Mouse (Mus musculus) forebrain, embryonic 11.5 days (tissue): ENCODE results near the gene Lrrfip2. TPM values are rescaled to one million over a fixed set of nuclear protein-coding genes. Genes with fewer than 3 reads are reported as not detected.

Experiments
- ATAC-seq: fragments of 200-750 bp; cut with Nextera tagmentation; replicated peaks from 2 replicates; pipeline ENCODE4 v1.8.0; 2017; ENCODE audit warnings: moderate TSS enrichment; ENCODE audit not compliant: low FRiP score
- DNase-seq: peaks from one replicate; pipeline ENCODE4 v3.0.0-alpha.2; 2017; ENCODE audit warnings: low spot score
- H3K27ac ChIP-seq: fragments of 300-500 bp; sonication (generic); 2 replicates; pipeline ENCODE4 v1.5.1; 2014; ENCODE audit warnings: low read depth, low read length
- H3K27me3 ChIP-seq: fragments of 300-500 bp; sonication (generic); 2 replicates; pipeline ENCODE4 v1.6.1; 2014; ENCODE audit warnings: mild to moderate bottlenecking, low read length, mixed read lengths; ENCODE audit not compliant: control insufficient read depth, insufficient read depth
- H3K36me3 ChIP-seq: fragments of 300-500 bp; sonication (generic); 2 replicates; pipeline ENCODE4 v1.6.1; 2014; ENCODE audit warnings: mild to moderate bottlenecking, low read length, moderate library complexity, mixed read lengths; ENCODE audit not compliant: control insufficient read depth, insufficient read depth
- H3K4me1 ChIP-seq: fragments of 300-500 bp; sonication (generic); replicated peaks from 2 replicates; pipeline ENCODE4 v1.6.1; 2014; ENCODE audit warnings: low read length, mixed read lengths; ENCODE audit not compliant: control insufficient read depth, insufficient read depth
- H3K4me2 ChIP-seq: fragments of 300-500 bp; sonication (generic); 2 replicates; pipeline ENCODE4 v1.6.1; 2014; ENCODE audit warnings: low read depth, mild to moderate bottlenecking, low read length, moderate library complexity, mixed read lengths; ENCODE audit not compliant: severe bottlenecking
- H3K4me3 ChIP-seq: fragments of 300-500 bp; sonication (generic); 2 replicates; pipeline ENCODE4 v1.5.1; 2014; ENCODE audit warnings: low read depth, low read length
- H3K9ac ChIP-seq: fragments of 300-500 bp; sonication (generic); 2 replicates; pipeline ENCODE4 v1.6.1; 2014; ENCODE audit warnings: low read length
- H3K9me3 ChIP-seq: fragments of 300-500 bp; sonication (generic); 2 replicates; pipeline ENCODE4 v1.6.1; 2016; ENCODE audit warnings: low read length, mixed read lengths; ENCODE audit not compliant: control insufficient read depth
- WGBS: fragments of 180-500 bp; shearing (Covaris S2); extraction: QIAGEN DNeasy Blood & Tissue Kit; methylation state at CpG from one replicate; pipeline ENCODE4 v1.1.7; 2014; 5-methylcytosine and 5-hydroxymethylcytosine counted together
- polyA plus RNA-seq: library from polyadenylated mRNA; unstranded; fragments of >200 nt; fragmentation: Nextera tagmentation; extraction: Ambion mirVana; gene quantifications from 2 replicates; pipeline ENCODE4 v1.2.1, GENCODE M21; 2014

The Lrrfip2 gene
- polyA plus RNA-seq, 1 experiment from 2014 or later: 44.3 TPM

- H3K4me1 ChIP-seq: peaks cover 2% of the 10 kb centered on the region; the same call in 1 of the 2 replicates
- 81% methylated on average over 6 of the region's 6 CpGs for WGBS
- peaks cover 2% of the 10 kb centered on the region; the same call in 1 of the 2 replicates for H3K36me3 ChIP-seq
- H3K27me3 ChIP-seq: no peaks in the 10 kb centered on the region
- no peak for ATAC-seq
- H3K9ac ChIP-seq: no peak overlapping the region
- H3K4me2 ChIP-seq: no peak overlapping the region
- H3K4me3 ChIP-seq: no peak overlapping the region
- no peak overlapping the region for H3K27ac ChIP-seq
- no peaks in the 10 kb centered on the region for H3K9me3 ChIP-seq
- DNase-seq: no peak
Observed at GRCm38 (mm10) chr9:111186861-111187260, 69.5 kb downstream of the Lrrfip2 start.

- H3K4me1 ChIP-seq: peaks cover 2% of the 10 kb centered on the region; the same call in 1 of the 2 replicates
- H3K27ac ChIP-seq: no peak overlapping the region
- no peak overlapping the region for H3K4me3 ChIP-seq
- no peaks in the 10 kb centered on the region for H3K27me3 ChIP-seq
- H3K4me2 ChIP-seq: no peak overlapping the region
- 90% methylated on average over 7 of the region's 7 CpGs for WGBS
- H3K9ac ChIP-seq: no peak overlapping the region
- peaks cover 2% of the 10 kb centered on the region; the same call in 1 of the 2 replicates for H3K36me3 ChIP-seq
- no peak for ATAC-seq
- no peaks in the 10 kb centered on the region for H3K9me3 ChIP-seq
- no peak for DNase-seq
Observed at GRCm38 (mm10) chr9:111188731-111189130, 71.3 kb downstream of the Lrrfip2 start.

GRCm38 (mm10) chr9:111193211-111193610 is 75.8 kb downstream of the Lrrfip2 start:
- Histone ChIP-seq H3K4me2 (no peak overlapping the region), H3K4me3 (no peak overlapping the region), H3K27me3 (no peaks in the 10 kb centered on the region), H3K27ac (no peak overlapping the region), H3K36me3 (peaks cover 2% of the 10 kb centered on the region; the same call in 1 of the 2 replicates), H3K9me3 (no peaks in the 10 kb centered on the region), H3K4me1 (no peaks in the 10 kb centered on the region), H3K9ac (no peak overlapping the region)
- 95% methylated on average over 2 of the region's 2 CpGs for WGBS
- DNase-seq (no peak), ATAC-seq (no peak)

GRCm38 (mm10) chr9:111197116-111197515 is 79.7 kb downstream of the Lrrfip2 start:
- H3K4me1 ChIP-seq: no peaks in the 10 kb centered on the region
- no peak overlapping the region for H3K9ac ChIP-seq
- no peak for DNase-seq
- no peak overlapping the region for H3K27ac ChIP-seq
- no peaks in the 10 kb centered on the region for H3K36me3 ChIP-seq
- H3K4me3 ChIP-seq: no peak overlapping the region
- H3K9me3 ChIP-seq: no peaks in the 10 kb centered on the region
- no peak for ATAC-seq
- WGBS: 97% methylated on average over 3 of the region's 3 CpGs
- no peaks in the 10 kb centered on the region for H3K27me3 ChIP-seq
- no peak overlapping the region for H3K4me2 ChIP-seq

GRCm38 (mm10) chr9:111197712-111198111 is 80.3 kb downstream of the Lrrfip2 start:
- Histone ChIP-seq H3K4me1 (no peaks in the 10 kb centered on the region), H3K27me3 (no peaks in the 10 kb centered on the region), H3K27ac (no peak overlapping the region), H3K4me3 (no peak overlapping the region), H3K9me3 (no peaks in the 10 kb centered on the region), H3K9ac (no peak overlapping the region), H3K4me2 (no peak overlapping the region), H3K36me3 (no peaks in the 10 kb centered on the region)
- no peak for DNase-seq
- 92% methylated on average over 4 of the region's 4 CpGs for WGBS
- no peak for ATAC-seq

- WGBS: 94% methylated on average over 1 of the region's 1 CpGs
Observed at GRCm38 (mm10) chr9:111198332-111198731, 80.9 kb downstream of the Lrrfip2 start.

GRCm38 (mm10) chr9:111200208-111200607 is 82.8 kb downstream of the Lrrfip2 start:
- Histone ChIP-seq H3K27me3 (no peaks in the 10 kb centered on the region), H3K4me1 (no peaks in the 10 kb centered on the region), H3K4me3 (no peak overlapping the region), H3K9me3 (no peaks in the 10 kb centered on the region), H3K27ac (no peak overlapping the region), H3K36me3 (no peaks in the 10 kb centered on the region), H3K4me2 (no peak overlapping the region), H3K9ac (no peak overlapping the region)
- DNase-seq (no peak), ATAC-seq (no peak)

More at GRCm38 (mm10) chr9:111198332-111198731, 80.9 kb downstream of the Lrrfip2 start:
- DNase-seq (no peak), ATAC-seq (no peak)
- no peak overlapping the region for H3K4me2 ChIP-seq
- no peaks in the 10 kb centered on the region for H3K36me3 ChIP-seq
- H3K4me3 ChIP-seq: no peak overlapping the region
- no peak overlapping the region for H3K27ac ChIP-seq
- H3K9me3 ChIP-seq: no peaks in the 10 kb centered on the region
- H3K4me1 ChIP-seq: no peaks in the 10 kb centered on the region
- H3K27me3 ChIP-seq: no peaks in the 10 kb centered on the region
- no peak overlapping the region for H3K9ac ChIP-seq

GRCm38 (mm10) chr9:111204601-111205375 is 87.4 kb downstream of the Lrrfip2 start:
- no peak overlapping the region for H3K27ac ChIP-seq
- no peaks in the 10 kb centered on the region for H3K9me3 ChIP-seq
- H3K9ac ChIP-seq: no peak overlapping the region
- no peak overlapping the region for H3K4me2 ChIP-seq
- no peak overlapping the region for H3K4me3 ChIP-seq
- H3K36me3 ChIP-seq: no peaks in the 10 kb centered on the region; the same call in 1 of the 2 replicates
- ATAC-seq (no peak), DNase-seq (no peak)
- no peaks in the 10 kb centered on the region for H3K27me3 ChIP-seq
- 85% methylated on average over 9 of the region's 9 CpGs for WGBS
- H3K4me1 ChIP-seq: no peaks in the 10 kb centered on the region

- Histone ChIP-seq H3K4me1 (no peaks in the 10 kb centered on the region), H3K4me2 (no peak overlapping the region), H3K36me3 (no peaks in the 10 kb centered on the region; the same call in 1 of the 2 replicates), H3K9me3 (no peaks in the 10 kb centered on the region), H3K4me3 (no peak overlapping the region), H3K27me3 (no peaks in the 10 kb centered on the region), H3K9ac (no peak overlapping the region), H3K27ac (no peak overlapping the region)
- DNase-seq (no peak), ATAC-seq (no peak)
- WGBS: 62% methylated on average over 3 of the region's 3 CpGs
Observed at GRCm38 (mm10) chr9:111207683-111208082, 90.3 kb downstream of the Lrrfip2 start.
